Mouse (Mus musculus) cerebellum, postnatal 4 days (tissue): ENCODE results near the gene Rnf26.

Experiments used
- DNase-seq, 2 experiments: peaks; one replicate each; pipeline ENCODE4 v3.0.0; 2022; ENCODE audit warnings: low spot score in 2 of 2, mixed read lengths in 1 of 2

Rnf26 gene

GRCm38 (mm10) chr9:44075996-44076763 lies 37.1 kb downstream of the Rnf26 start:
- DNase-seq, result no peak

GRCm38 (mm10) chr9:44075276-44075995 lies 37.9 kb downstream of the Rnf26 start:
- DNase-seq, result no peak

- no peak for DNase-seq
These were observed 38.7 kb downstream of the Rnf26 start for GRCm38 (mm10) chr9:44074395-44075275.

- DNase-seq, result no peak
These were observed 40.2 kb downstream of the Rnf26 start for GRCm38 (mm10) chr9:44073115-44073514.

- DNase-seq, result no peak
These were observed 40.8 kb downstream of the Rnf26 start for GRCm38 (mm10) chr9:44072599-44072915.

GRCm38 (mm10) chr9:44071914-44072598 lies 41.3 kb downstream of the Rnf26 start:
- no peak for DNase-seq

GRCm38 (mm10) chr9:44070844-44071231 lies 42.5 kb downstream of the Rnf26 start:
- DNase-seq, result no peak

- no peak for DNase-seq
These were observed 43.0 kb downstream of the Rnf26 start for GRCm38 (mm10) chr9:44070113-44070843.

GRCm38 (mm10) chr9:44069252-44069651 lies 44.1 kb downstream of the Rnf26 start:
- no peak for DNase-seq

- no peak for DNase-seq
These were observed 45.4 kb downstream of the Rnf26 start for GRCm38 (mm10) chr9:44067960-44068330.

GRCm38 (mm10) chr9:44067241-44067959 lies 45.9 kb downstream of the Rnf26 start:
- DNase-seq, result no peak

GRCm38 (mm10) chr9:44066785-44067225 lies 46.5 kb downstream of the Rnf26 start, which contains the start of gene Usp2:
Gene Usp2 (plus strand): TSS chr9:44067021.
- peak; percentile 99 to 100 for DNase-seq

- DNase-seq, result no peak
These were observed 48.1 kb downstream of the Rnf26 start for GRCm38 (mm10) chr9:44065177-44065576.

GRCm38 (mm10) chr9:44058606-44059005 lies 54.7 kb downstream of the Rnf26 start:
- DNase-seq, result no peak

- no peak for DNase-seq
These were observed 59.4 kb downstream of the Rnf26 start for GRCm38 (mm10) chr9:44053936-44054335.

GRCm38 (mm10) chr9:44052855-44053254 lies 60.5 kb downstream of the Rnf26 start:
- DNase-seq, result no peak

GRCm38 (mm10) chr9:44049381-44050165 lies 63.7 kb downstream of the Rnf26 start:
- no peak for DNase-seq

- DNase-seq, result no peak
These were observed 64.6 kb downstream of the Rnf26 start for GRCm38 (mm10) chr9:44048541-44049380.
